Mouse (Mus musculus) neural tube, embryonic 11.5 days (tissue): ENCODE measurements at regions not wholly inside any gene's neighbourhood (a gene's known extent, or its start where the extent isn't known, plus 50 kb on each side); places are given as distances from the start of the nearest gene placed in this dataset.

Experiments
- ATAC-seq: fragments of 200-750 bp; cut with Nextera tagmentation; 2 replicates; pipeline ENCODE4 v1.8.0; 2017; ENCODE audit warnings: moderate number of reproducible peaks, mild to moderate bottlenecking, moderate TSS enrichment, moderate library complexity; ENCODE audit not compliant: insufficient read depth, low FRiP score, low TSS enrichment
- DNase-seq: peaks from one replicate; pipeline ENCODE4 v3.0.0-alpha.2; 2015; ENCODE audit warnings: low spot score
- H3K27ac ChIP-seq: fragments of 300-500 bp; sonication (generic); 2 replicates; pipeline ENCODE4 v1.5.1; 2014; ENCODE audit warnings: low read depth, mild to moderate bottlenecking, low read length
- H3K27me3 ChIP-seq: fragments of 300-500 bp; sonication (generic); 2 replicates; pipeline ENCODE4 v1.6.1; 2014; ENCODE audit warnings: mild to moderate bottlenecking, low read length, mixed read lengths; ENCODE audit not compliant: control insufficient read depth, insufficient read depth
- H3K36me3 ChIP-seq: fragments of 300-500 bp; sonication (generic); 2 replicates; pipeline ENCODE4 v1.6.1; 2014; ENCODE audit warnings: mild to moderate bottlenecking, low read length, moderate library complexity, mixed read lengths; ENCODE audit not compliant: control insufficient read depth, insufficient read depth
- H3K4me1 ChIP-seq: fragments of 300-500 bp; sonication (generic); 2 replicates; pipeline ENCODE4 v1.6.1; 2014; ENCODE audit warnings: low read length, mixed read lengths; ENCODE audit not compliant: control insufficient read depth, insufficient read depth
- H3K4me2 ChIP-seq: fragments of 300-500 bp; sonication (generic); 2 replicates; pipeline ENCODE4 v1.6.1; 2014; ENCODE audit warnings: low read depth, mild to moderate bottlenecking, moderate library complexity
- H3K4me3 ChIP-seq: fragments of 300-500 bp; sonication (generic); 2 replicates; pipeline ENCODE4 v1.5.1; 2014; ENCODE audit warnings: low read depth, low read length
- H3K9ac ChIP-seq: fragments of 300-500 bp; sonication (generic); 2 replicates; pipeline ENCODE4 v1.6.1; 2014; ENCODE audit warnings: mild to moderate bottlenecking, low read length
- H3K9me3 ChIP-seq: fragments of 300-500 bp; sonication (generic); 2 replicates; pipeline ENCODE4 v1.6.1; 2016; ENCODE audit warnings: low read length; ENCODE audit not compliant: control insufficient read depth
- whole genome bisulfite sequencing: fragments of 180-500 bp; shearing (Covaris S2); extraction: QIAGEN DNeasy Blood & Tissue Kit; methylation state at CpG from one replicate; pipeline ENCODE4 v1.1.7; 2014; 5-methylcytosine and 5-hydroxymethylcytosine counted together

DNA sequence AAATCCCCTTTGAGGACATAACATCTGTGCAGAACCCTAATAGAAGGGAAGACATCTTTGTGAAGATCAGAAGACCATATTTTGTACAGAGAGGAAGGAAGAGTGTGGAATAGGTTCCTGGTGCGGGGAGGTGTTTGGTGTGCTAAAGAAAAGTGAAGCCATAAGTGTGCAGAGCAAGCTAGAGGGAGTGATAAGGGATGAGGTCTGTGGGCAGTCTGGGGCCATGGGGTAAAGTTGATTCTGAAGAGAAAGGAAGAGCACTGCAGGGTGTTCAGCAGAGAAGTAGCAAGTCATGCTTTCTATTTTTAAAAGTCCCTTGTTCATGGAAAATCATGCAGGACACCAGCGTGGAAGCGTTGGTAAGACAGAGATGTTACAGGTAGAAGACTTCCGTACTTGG lies 161.8 kb upstream of the Tll1 start:
- no peak for DNase-seq
- H3K4me2 ChIP-seq: no peak overlapping the region
- no peak overlapping the region for H3K9ac ChIP-seq
- 94% methylated on average over 4 of the region's 4 CpGs for WGBS
- H3K27me3 ChIP-seq: no peaks in the 10 kb centered on the region
- ATAC-seq: no peak
- H3K27ac ChIP-seq: no peak overlapping the region
- no peaks in the 10 kb centered on the region for H3K9me3 ChIP-seq
- H3K4me1 ChIP-seq: no peaks in the 10 kb centered on the region
- H3K4me3 ChIP-seq: no peak overlapping the region
- no peaks in the 10 kb centered on the region for H3K36me3 ChIP-seq

- no peak overlapping the region for H3K9ac ChIP-seq
Measured at GRCm38 (mm10) chr8:64366974-64367266, 160.8 kb upstream of the Tll1 start.

DNA sequence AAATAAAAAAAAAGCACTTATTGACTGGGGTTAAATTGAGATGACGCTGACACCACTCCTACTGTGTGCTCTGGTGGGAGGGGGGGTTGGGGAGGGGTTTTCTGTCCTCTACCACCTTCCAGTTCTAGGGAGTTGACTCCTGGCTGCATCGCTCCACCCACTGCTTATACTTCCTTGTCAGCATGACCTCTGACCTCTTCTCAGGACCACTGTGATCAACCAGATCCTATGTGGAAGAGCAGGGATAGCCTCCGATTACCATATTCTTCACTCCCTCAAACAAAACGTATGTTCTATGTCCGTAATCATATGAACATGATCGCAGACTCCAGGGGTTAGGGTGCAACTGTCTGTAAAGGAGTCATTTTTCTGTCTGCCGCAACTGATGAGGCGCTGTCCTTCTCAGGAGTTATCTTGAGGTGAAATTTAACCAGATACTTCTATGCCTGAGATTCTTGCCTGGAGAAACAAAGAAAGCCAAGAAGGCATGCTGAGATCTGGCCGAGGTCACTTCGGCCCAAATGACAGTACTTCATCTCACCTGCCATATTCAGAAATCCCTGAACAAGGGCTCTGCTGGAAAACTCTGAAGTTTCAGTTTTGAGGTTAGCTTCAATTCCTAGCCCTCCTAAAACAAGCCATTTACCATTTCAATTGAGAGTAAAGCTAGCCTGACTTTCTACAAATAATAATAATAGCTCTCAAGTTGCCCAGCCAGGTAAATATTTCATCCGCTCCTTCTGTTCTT lies 160.3 kb upstream of the Tll1 start:
- WGBS: 52% methylated on average over 11 of the region's 11 CpGs
- H3K9ac ChIP-seq: no peak overlapping the region
- ATAC-seq (no peak), DNase-seq (no peak)
- no peak overlapping the region for H3K4me3 ChIP-seq
- H3K27ac ChIP-seq: no peak overlapping the region
- no peaks in the 10 kb centered on the region for H3K27me3 ChIP-seq
- no peaks in the 10 kb centered on the region for H3K4me1 ChIP-seq
- H3K4me2 ChIP-seq: no peak overlapping the region
- H3K36me3 ChIP-seq: no peaks in the 10 kb centered on the region
- H3K9me3 ChIP-seq: no peaks in the 10 kb centered on the region

More at GRCm38 (mm10) chr8:64366974-64367266, 160.8 kb upstream of the Tll1 start:
- no peaks in the 10 kb centered on the region for H3K27me3 ChIP-seq
- H3K9me3 ChIP-seq: no peaks in the 10 kb centered on the region
- no peak for DNase-seq
- no peak overlapping the region for H3K4me2 ChIP-seq
- no peaks in the 10 kb centered on the region for H3K4me1 ChIP-seq
- no peak for ATAC-seq
- H3K36me3 ChIP-seq: no peaks in the 10 kb centered on the region
- no peak overlapping the region for H3K4me3 ChIP-seq
- 34% methylated on average over 9 of the region's 9 CpGs for WGBS
- H3K27ac ChIP-seq: no peak overlapping the region

DNA sequence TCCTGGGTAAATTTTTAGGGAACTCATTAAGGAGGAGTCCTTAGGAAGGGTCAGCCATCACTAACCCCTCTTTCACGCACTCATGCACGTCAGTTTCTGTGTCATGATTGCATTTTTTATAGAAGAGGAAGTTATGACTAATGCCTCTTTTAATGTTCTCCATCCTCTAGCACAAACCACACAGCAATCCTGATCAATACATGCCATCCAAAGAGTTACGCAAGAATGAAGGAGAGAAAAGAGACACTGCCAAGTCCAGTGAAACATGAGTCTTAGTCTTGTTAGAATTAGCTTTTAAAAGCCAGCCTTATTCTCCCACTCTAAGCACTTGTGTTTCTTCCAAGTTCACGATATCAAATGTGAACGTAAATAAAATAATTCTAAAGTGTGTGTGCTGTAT lies 151.0 kb upstream of the Tll1 start:
- Histone ChIP-seq H3K4me3 (no peak overlapping the region), H3K4me1 (no peaks in the 10 kb centered on the region), H3K4me2 (no peak overlapping the region), H3K36me3 (no peaks in the 10 kb centered on the region), H3K27ac (no peak overlapping the region), H3K9ac (no peak overlapping the region), H3K9me3 (no peaks in the 10 kb centered on the region), H3K27me3 (no peaks in the 10 kb centered on the region)
- ATAC-seq (no peak), DNase-seq (no peak)
- WGBS: 94% methylated on average over 5 of the region's 5 CpGs

GRCm38 (mm10) chr8:64348082-64348646 lies 142.1 kb upstream of the Tll1 start:
- no peak for DNase-seq
- Histone ChIP-seq H3K9ac (no peak overlapping the region), H3K9me3 (no peaks in the 10 kb centered on the region), H3K4me2 (no peak overlapping the region), H3K36me3 (no peaks in the 10 kb centered on the region), H3K4me3 (no peak overlapping the region), H3K27ac (no peak overlapping the region), H3K27me3 (no peaks in the 10 kb centered on the region), H3K4me1 (no peaks in the 10 kb centered on the region)
- 82% methylated on average over 3 of the region's 3 CpGs for WGBS
- no peak for ATAC-seq

- ATAC-seq: no peak
- H3K4me2 ChIP-seq: no peak overlapping the region
- H3K27ac ChIP-seq: no peak overlapping the region
- WGBS: 93% methylated on average over 2 of the region's 2 CpGs
- no peaks in the 10 kb centered on the region for H3K9me3 ChIP-seq
- no peak overlapping the region for H3K4me3 ChIP-seq
- DNase-seq: no peak
- H3K36me3 ChIP-seq: no peaks in the 10 kb centered on the region
- H3K9ac ChIP-seq: no peak overlapping the region
- no peaks in the 10 kb centered on the region for H3K4me1 ChIP-seq
- no peaks in the 10 kb centered on the region for H3K27me3 ChIP-seq
Measured at GRCm38 (mm10) chr8:64347490-64347889, 141.4 kb upstream of the Tll1 start.

DNA sequence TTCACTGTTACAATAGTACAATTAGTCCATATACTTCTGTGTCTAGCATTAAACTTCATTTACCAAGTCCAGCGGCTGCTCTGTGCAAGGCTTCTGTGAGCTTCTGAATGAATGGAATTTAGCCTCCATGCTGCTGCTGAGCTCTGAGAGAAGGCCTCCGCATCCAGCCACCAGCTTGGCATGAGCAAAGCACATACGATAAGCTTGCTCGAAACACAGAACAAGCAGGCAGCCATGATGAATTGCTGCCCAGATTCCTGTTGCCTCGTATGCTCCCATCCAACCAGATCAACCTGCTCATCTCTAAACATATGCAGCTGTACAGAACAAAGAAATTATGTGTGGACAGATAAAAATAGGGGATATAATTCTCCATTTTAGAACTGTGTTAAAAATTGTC lies 140.4 kb upstream of the Tll1 start:
- Histone ChIP-seq H3K4me1 (no peaks in the 10 kb centered on the region), H3K27me3 (no peaks in the 10 kb centered on the region), H3K27ac (no peak overlapping the region), H3K9ac (no peak overlapping the region), H3K4me2 (no peak overlapping the region), H3K36me3 (no peaks in the 10 kb centered on the region), H3K9me3 (no peaks in the 10 kb centered on the region), H3K4me3 (no peak overlapping the region)
- 86% methylated on average over 5 of the region's 5 CpGs for WGBS
- DNase-seq (no peak), ATAC-seq (no peak)

- no peak for ATAC-seq
- H3K4me1 ChIP-seq: no peaks in the 10 kb centered on the region
- 96% methylated on average over 1 of the region's 1 CpGs for WGBS
Measured at GRCm38 (mm10) chr8:64344933-64345332, 138.9 kb upstream of the Tll1 start.

DNA sequence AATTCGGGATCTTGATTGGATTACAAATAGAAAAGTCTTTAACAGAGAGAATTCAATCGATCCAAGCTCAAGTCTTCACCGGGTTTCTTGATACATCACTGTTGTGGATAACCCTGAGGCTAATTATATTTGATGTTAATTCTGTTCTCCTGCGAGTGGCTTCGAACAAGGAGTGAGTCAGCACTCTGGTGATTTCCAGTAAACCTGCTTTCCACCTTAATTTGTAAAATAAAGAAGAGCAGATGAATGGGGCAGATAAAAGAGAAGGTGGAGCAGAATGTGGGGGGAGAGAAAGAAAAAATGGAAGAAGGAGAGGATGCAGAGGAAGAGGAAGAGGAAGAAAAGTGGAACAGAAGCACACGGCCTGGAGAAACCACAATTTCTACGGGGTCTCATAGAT lies 137.5 kb upstream of the Tll1 start:
- DNase-seq (no peak), ATAC-seq (no peak)
- no peak overlapping the region for H3K4me3 ChIP-seq
- no peak overlapping the region for H3K4me2 ChIP-seq
- H3K27me3 ChIP-seq: no peaks in the 10 kb centered on the region
- H3K36me3 ChIP-seq: no peaks in the 10 kb centered on the region
- no peak overlapping the region for H3K9ac ChIP-seq
- WGBS: 85% methylated on average over 7 of the region's 7 CpGs
- no peaks in the 10 kb centered on the region for H3K4me1 ChIP-seq
- H3K27ac ChIP-seq: no peak overlapping the region
- H3K9me3 ChIP-seq: no peaks in the 10 kb centered on the region

More at GRCm38 (mm10) chr8:64344933-64345332, 138.9 kb upstream of the Tll1 start:
- H3K9me3 ChIP-seq: no peaks in the 10 kb centered on the region
- no peak for DNase-seq
- H3K4me3 ChIP-seq: no peak overlapping the region
- H3K27me3 ChIP-seq: no peaks in the 10 kb centered on the region
- no peak overlapping the region for H3K9ac ChIP-seq
- no peak overlapping the region for H3K27ac ChIP-seq
- H3K4me2 ChIP-seq: no peak overlapping the region
- H3K36me3 ChIP-seq: no peaks in the 10 kb centered on the region
